Mouse (Mus musculus) inflammation-experienced regulatory T-cells, adult 6 months (primary cell): ENCODE measurements around the gene Gm3012. TPM values are rescaled to one million over a fixed set of nuclear protein-coding genes. Genes with fewer than 3 reads are reported as not detected.
"Not testable (repeated sequence)": the region's sequence is repeated elsewhere in the genome, so short reads cannot be mapped to it uniquely, and the experiment has no call there.

Source experiments
- ATAC-seq: one replicate; pipeline ENCODE4 v1.8.0; 2017
- polyA plus RNA-seq, 3 experiments: library from polyadenylated mRNA; unstranded; fragments of 100-300 nt; shearing (Covaris generic); gene quantifications; one replicate each; pipeline ENCODE4 v1.2.1; 2017

Gm3012 gene
- not detected for polyA plus RNA-seq

DNA sequence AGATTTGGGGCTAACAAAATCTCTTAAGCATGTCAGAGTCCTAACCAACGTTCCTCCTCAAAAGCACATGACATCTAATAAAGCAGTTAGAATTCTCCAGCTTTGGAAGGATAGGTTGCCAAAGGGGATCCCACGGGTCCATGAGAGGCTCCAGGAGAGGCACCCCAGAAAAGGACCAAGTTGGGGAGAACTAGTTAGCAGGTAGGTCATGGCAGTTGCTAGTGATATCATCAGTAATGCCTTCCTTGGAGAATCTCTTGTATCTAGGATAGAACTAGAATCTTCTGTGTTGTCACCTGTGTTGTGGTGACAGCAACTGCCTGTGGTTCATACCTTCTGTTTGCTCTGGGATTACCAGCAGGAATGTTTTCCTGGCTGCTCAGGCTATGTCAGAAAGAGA lies at the start of gene Gm3012:
Gm3012 (plus strand) TSS at position 301 of the 400 bp plus-strand sequence.
- not testable (repeated sequence) for ATAC-seq

DNA sequence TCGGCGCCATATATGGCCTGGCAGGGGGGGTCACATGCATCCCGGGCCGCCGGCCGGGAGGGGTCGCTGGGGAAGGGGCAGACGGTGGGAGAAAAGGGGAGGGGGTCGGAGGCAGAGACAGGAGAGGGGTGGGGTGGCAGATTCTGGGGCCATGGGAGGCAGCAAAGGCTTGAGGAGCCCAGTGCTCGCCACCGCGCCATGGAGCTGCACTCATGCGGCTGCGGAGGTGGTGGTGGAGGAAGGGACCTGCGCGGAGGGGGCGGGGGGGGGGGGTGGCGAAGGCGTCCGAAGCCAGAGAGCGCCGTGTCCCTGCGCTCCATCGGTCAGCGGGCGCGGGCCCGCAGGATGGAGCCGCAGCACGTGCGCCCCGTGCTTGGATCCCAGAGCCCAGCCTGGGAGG lies 17.4 kb downstream of the Gm3012 start, which contains the start of gene Gm3020:
Gm3020 (plus strand) TSS at position 301 of the 400 bp plus-strand sequence.
- ATAC-seq, result not testable (repeated sequence)

DNA sequence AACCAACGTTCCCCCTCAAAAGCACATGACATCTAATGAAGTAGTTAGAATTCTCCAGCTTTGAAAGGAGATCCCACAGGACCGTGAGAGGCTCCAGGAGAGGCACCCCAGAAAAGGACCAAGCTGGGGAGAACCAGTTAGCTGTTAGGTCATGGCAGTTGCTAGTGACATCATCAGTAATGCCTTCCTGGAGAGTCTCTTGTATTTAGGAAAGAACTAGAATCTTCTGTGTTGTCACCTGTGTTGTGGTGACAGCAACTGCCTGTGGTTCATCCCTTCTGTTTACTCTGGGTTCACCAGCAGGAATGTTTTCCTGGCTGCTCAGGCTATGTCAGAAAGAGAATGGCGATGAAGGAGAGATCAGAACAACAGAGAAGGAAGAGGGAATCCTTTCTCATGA lies 54.2 kb downstream of the Gm3012 start, which contains the start of gene Gm3043:
Gm3043 (plus strand) TSS at position 301 of the 400 bp plus-strand sequence.
- not testable (repeated sequence) for ATAC-seq

Other genes with a start within 250 kb of the Gm3012 start
- gene Gm10413, start 239.4 kb upstream of the Gm3012 start, polyA plus RNA-seq, result not detected
- gene Gm10409, start 221.9 kb upstream of the Gm3012 start, polyA plus RNA-seq, result 10 to 100 TPM in 2 of 3 experiments, 1 to 10 TPM in 1; 4.9 to 21.0 (median 11.0) TPM
- 10 to 100 TPM in 2 of 3 experiments, 1 to 10 TPM in 1; 4.3 to 23.4 (median 12.2) TPM for gene Gm3005, start 206.4 kb upstream of the Gm3012 start, polyA plus RNA-seq
- under 1 TPM in 1 of 3 experiments, not detected in 2; 0.50 TPM for gene Gm10408, start 185.1 kb upstream of the Gm3012 start, polyA plus RNA-seq
- gene Gm3020, start 17.5 kb downstream of the Gm3012 start, polyA plus RNA-seq, result 10 to 100 TPM in 2 of 3 experiments, 1 to 10 TPM in 1; 5.2 to 21.0 (median 11.1) TPM
- gene Gm3043, start 54.3 kb downstream of the Gm3012 start, polyA plus RNA-seq, result not detected
- 1 to 10 TPM in 1 of 3 experiments, under 1 TPM in 2; 0.70 to 8.4 (median 0.83) TPM for gene Gm3002, start 175.6 kb downstream of the Gm3012 start, polyA plus RNA-seq
- gene Gm3033, start 211.7 kb downstream of the Gm3012 start, polyA plus RNA-seq, result not detected
- under 1 TPM in 1 of 3 experiments, not detected in 2; 0.78 TPM for gene Gm2916, start 249.7 kb downstream of the Gm3012 start, polyA plus RNA-seq